17 mouse cellular contexts compared by ENCODE assay signal in the genomic region with DNA sequence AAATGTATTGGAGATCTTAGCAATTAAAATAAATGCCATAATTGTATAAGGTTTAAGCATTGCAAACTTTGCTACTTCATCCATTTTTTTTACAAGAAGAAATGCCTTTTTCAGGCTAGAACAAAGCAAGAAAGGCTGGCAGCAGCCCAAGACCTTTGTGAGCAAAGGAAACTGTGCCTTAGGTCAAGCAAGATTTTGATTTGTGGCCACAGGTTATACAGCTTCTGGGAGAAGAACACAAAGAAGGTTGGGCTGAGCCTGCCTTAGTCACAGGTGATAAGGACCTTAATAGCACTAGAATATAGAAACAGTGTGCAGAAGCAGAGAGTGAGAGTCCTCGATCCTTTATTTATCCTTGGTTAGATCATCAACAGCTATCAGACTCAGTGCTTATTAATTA. TPM values are rescaled to one million over a fixed set of nuclear protein-coding genes. Genes with fewer than 3 reads are reported as not detected.
DNase-seq lines count a peak whose midpoint lies in the region; ATAC-seq and TF ChIP-seq lines count a peak whose summit lies in the region.
"Had no signal": no experiment of that assay in that cellular context is flagged by ENCODE, and none has a peak within 500 bp of the region (broad histone marks: within the 10 kb centered on the region; RNA-seq: fewer than 3 reads in every experiment).

No protein-coding gene starts in this region.

- no peak for TF ChIP-seq CTCF in heart, adult 2 months (IDR thresholded peaks at IDR 0.05)
- TF ChIP-seq CTCF in left cerebral cortex, adult 2 months (IDR thresholded peaks at IDR 0.05), result no peak

- H3K9me3 ChIP-seq in stomach, embryonic 16.5 days (replicated peaks; ENCODE audit: control insufficient read depth, low read length), result no peaks in the 10 kb centered on the region
- H3K9me3 ChIP-seq: embryonic facial prominence, embryonic 13.5 days; hindbrain, embryonic 12.5 days; midbrain, embryonic 15.5 days had no signal

- no peak for TF ChIP-seq POLR2A in heart, adult 2 months (IDR thresholded peaks at IDR 0.05; ENCODE audit: insufficient read depth, low read depth, low read length)

- WGBS in heart, adult 2 months, result 41% methylated on average over 1 of the region's 1 CpGs
- 48% methylated on average over 1 of the region's 1 CpGs for WGBS in stomach, embryonic 16.5 days

- H3K27ac ChIP-seq in heart, adult 2 months, result no peak overlapping the region
- H3K27ac ChIP-seq in left cerebral cortex, adult 2 months, result 0 out of 2 replicates have a peak overlapping the region, but pooled peaks have one; percentile 5
- H3K27ac ChIP-seq in stomach, embryonic 16.5 days (ENCODE audit: low read length), result no peak overlapping the region
- H3K27ac ChIP-seq: embryonic facial prominence, embryonic 13.5 days; hindbrain, embryonic 12.5 days; liver, embryonic 14.5 days; midbrain, embryonic 15.5 days had no signal

- H3K27me3 ChIP-seq in heart, adult 2 months (ENCODE audit: control insufficient read depth, insufficient read depth, low read length), result no peaks in the 10 kb centered on the region
- no peaks in the 10 kb centered on the region for H3K27me3 ChIP-seq in stomach, embryonic 16.5 days (ENCODE audit: control insufficient read depth, insufficient read depth, low read length)
- H3K27me3 ChIP-seq: hindbrain, embryonic 12.5 days; midbrain, embryonic 15.5 days had no signal

- ATAC-seq in stomach, embryonic 16.5 days (ENCODE audit: insufficient read depth, low FRiP score), result peak; percentile 90
- ATAC-seq: forebrain, postnatal 0 days; lung, postnatal 0 days; midbrain, embryonic 15.5 days had no signal

- no peaks in the 10 kb centered on the region for H3K79me2 ChIP-seq in heart, adult 2 months (replicated peaks; ENCODE audit: control insufficient read depth, insufficient read depth, low read length)

- TF ChIP-seq EP300 in heart, adult 2 months (IDR thresholded peaks at IDR 0.05; ENCODE audit: insufficient read depth, low read depth, low read length), result no peak

- no peak overlapping the region for H3K4me2 ChIP-seq in stomach, embryonic 16.5 days (ENCODE audit: low read depth, low read length)
- H3K4me2 ChIP-seq: embryonic facial prominence, embryonic 13.5 days; hindbrain, embryonic 12.5 days; midbrain, embryonic 15.5 days had no signal

- H3K36me3 ChIP-seq in heart, adult 2 months (ENCODE audit: control insufficient read depth, insufficient read depth, low read length), result peaks cover 3% of the 10 kb centered on the region; the same call in 1 of the 2 replicates
- no peaks in the 10 kb centered on the region for H3K36me3 ChIP-seq in stomach, embryonic 16.5 days (ENCODE audit: control insufficient read depth, insufficient read depth, low read length)
- H3K36me3 ChIP-seq: embryonic facial prominence, embryonic 13.5 days; hindbrain, embryonic 12.5 days had no signal

- peaks cover 1% of the 10 kb centered on the region; the same call in 1 of the 2 replicates for H3K4me1 ChIP-seq in heart, adult 2 months (ENCODE audit: control insufficient read depth, insufficient read depth, low read length)
- 0 out of 2 replicates have a peak, but pooled peaks cover 7% of the 10 kb centered on the region for H3K4me1 ChIP-seq in stomach, embryonic 16.5 days (ENCODE audit: control insufficient read depth, insufficient read depth, low read length)
- H3K4me1 ChIP-seq: embryonic facial prominence, embryonic 13.5 days had no signal

- no peak overlapping the region for H3K4me3 ChIP-seq in heart, adult 2 months
- H3K4me3 ChIP-seq in left cerebral cortex, adult 2 months, result no peak overlapping the region
- H3K4me3 ChIP-seq in stomach, embryonic 16.5 days (replicated peaks; ENCODE audit: low read length), result no peak overlapping the region
- H3K4me3 ChIP-seq: embryonic facial prominence, embryonic 13.5 days; hindbrain, embryonic 12.5 days; midbrain, embryonic 15.5 days had no signal

- intact Hi-C loops in heart, postnatal 14 days (cut with DNase I), result no loop called here
- intact Hi-C loops in heart, adult 2 months (cut with DNase I), result no loop called here
- intact Hi-C loops in left cerebral cortex, adult 2 months (cut with DNase I), result loop anchor here (10.0 kb wide), 1 partner anchor 113 kb away; no protein-coding TSS in a partner anchor

- DNase-seq in heart, postnatal 14 days, result peak; percentile 3 to 14
- no peak for DNase-seq in heart, adult 2 months
- no peak for DNase-seq in left cerebral cortex, adult 2 months (ENCODE audit: extremely low spot score in 1 of 2, low spot score in 2 of 2)
- no peak for DNase-seq in left cerebral cortex, adult 9 months (ENCODE audit: low spot score in 2 of 2)
- DNase-seq in adrenal gland, postnatal 25 days, result peak; percentile 39
- DNase-seq in cerebellum, postnatal 4 days (ENCODE audit: low spot score in 2 of 2), result no peak
- DNase-seq: cerebellum, adult 8-10 months; forebrain, postnatal 0 days; right cerebral cortex, adult 18-20 months; thymus, postnatal 14 days had no signal

- H3K9ac ChIP-seq in heart, adult 2 months (ENCODE audit: low read depth, low read length), result no peak overlapping the region
- no peak overlapping the region for H3K9ac ChIP-seq in stomach, embryonic 16.5 days (ENCODE audit: low read length)
- H3K9ac ChIP-seq: embryonic facial prominence, embryonic 13.5 days; forebrain, postnatal 0 days; hindbrain, embryonic 12.5 days; liver, embryonic 14.5 days; midbrain, embryonic 15.5 days had no signal

RNA-seq across cellular contexts. Expression of a gene that starts 53.2 kb away (rescaled TPM):
- total RNA-seq in heart, postnatal 14 days (2021), result 1 to 10 TPM; 1.2 to 1.8 TPM
- total RNA-seq in heart, adult 2 months (2021), result 1 to 10 TPM; 1.6 to 1.8 TPM
- polyA plus RNA-seq in heart, adult 2 months (2012; rRNA removed), result 0.06 and 0.15 TPM in 2 replicates
- 1 to 10 TPM; 2.7 to 3.4 TPM for total RNA-seq in left cerebral cortex, adult 2 months (2021)
- total RNA-seq in adrenal gland, postnatal 25 days (2021), result 0.62 and 0.67 TPM in 2 replicates
- polyA plus RNA-seq in stomach, embryonic 16.5 days (2015; fragmentation: Nextera tagmentation; extraction: Ambion mirVana), result 0.04 and 0.14 TPM in 2 replicates
- polyA plus RNA-seq: C2C12 had no signal

Comparison
In these comparisons a context has a peak if more than half of its experiments do, and no peak if none do; other contexts are left out.
1. DNase-seq: peak in heart, postnatal 14 days (2 of 2) and adrenal gland, postnatal 25 days (single experiment); none in heart, adult 2 months (0 of 2), left cerebral cortex, adult 2 months (0 of 2), left cerebral cortex, adult 9 months (0 of 2) and cerebellum, postnatal 4 days (0 of 2).